Mouse (Mus musculus): Measurements from ENCODE around the gene Xpr1. TPM values are rescaled to one million over a fixed set of nuclear protein-coding genes. Genes with fewer than 3 reads are reported as not detected.

Xpr1 gene
- polyA plus RNA-seq, 1 experiment from 2014 or later: 10.1 TPM

DNA sequence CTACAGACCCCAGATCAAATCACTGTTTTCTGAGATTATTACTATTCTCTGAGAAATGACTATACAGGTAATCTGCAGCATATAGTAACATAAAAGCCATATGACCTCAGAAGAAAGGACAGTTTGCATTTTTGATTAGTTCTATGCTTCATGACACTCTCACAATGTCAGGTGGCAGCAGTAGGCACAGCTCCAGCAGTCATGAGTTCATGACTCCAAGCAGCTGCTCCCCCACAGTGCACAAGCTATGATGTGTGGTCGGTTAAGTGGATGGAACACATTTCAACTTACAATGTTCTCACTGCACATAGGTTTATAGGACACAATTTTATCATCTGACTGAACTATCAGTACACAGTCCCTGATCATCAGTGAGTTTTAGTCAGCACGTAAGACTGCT lies 120.0 kb downstream of the Xpr1 start:
- 80% methylated on average over 2 of the region's 2 CpGs for WGBS (ENCODE audit: insufficient replicate concordance)
- ATAC-seq (replicated peaks; ENCODE audit: insufficient number of reproducible peaks, low FRiP score, low TSS enrichment): no peak
- Histone ChIP-seq H3K27ac (ENCODE audit: low read depth, low read length) (no peak overlapping the region), H3K4me3 (ENCODE audit: low read depth, low read length) (no peak overlapping the region), H3K36me3 (ENCODE audit: control insufficient read depth, insufficient read depth, low read length) (no peaks in the 10 kb centered on the region; the same call in 1 of the 2 replicates), H3K9ac (ENCODE audit: low read depth, low read length) (no peak overlapping the region), H3K27me3 (ENCODE audit: control insufficient read depth, insufficient read depth, low read length) (no peaks in the 10 kb centered on the region), H3K4me2 (no peak overlapping the region), H3K4me1 (ENCODE audit: control insufficient read depth, insufficient read depth, low read length) (no peaks in the 10 kb centered on the region), H3K9me3 (replicated peaks; ENCODE audit: control insufficient read depth, low read length) (no peaks in the 10 kb centered on the region)

DNA sequence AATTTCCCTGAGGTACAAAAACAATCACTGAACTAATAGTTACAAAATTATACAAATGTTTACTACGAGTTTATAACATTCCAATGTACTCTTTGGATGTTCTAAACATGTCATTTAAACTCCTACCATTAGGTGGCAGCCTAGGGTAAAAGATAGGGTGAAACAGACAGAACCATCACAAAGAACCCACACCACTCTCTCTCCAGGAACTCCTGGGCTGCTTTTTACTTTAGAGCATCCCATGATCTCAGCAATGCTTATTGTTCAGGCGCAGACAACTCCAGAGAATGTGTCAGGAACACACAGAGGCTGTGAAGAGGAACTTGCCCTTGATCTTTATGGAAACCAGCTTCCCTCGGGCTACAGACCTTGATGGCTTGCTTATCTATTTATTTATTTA lies 123.8 kb downstream of the Xpr1 start:
- no peak overlapping the region for H3K9ac ChIP-seq (ENCODE audit: low read depth, low read length)
- H3K4me2 ChIP-seq: no peak overlapping the region
- H3K9me3 ChIP-seq (replicated peaks; ENCODE audit: control insufficient read depth, low read length): no peaks in the 10 kb centered on the region
- H3K4me1 ChIP-seq (ENCODE audit: control insufficient read depth, insufficient read depth, low read length): no peaks in the 10 kb centered on the region
- no peaks in the 10 kb centered on the region for H3K36me3 ChIP-seq (ENCODE audit: control insufficient read depth, insufficient read depth, low read length)
- no peak for ATAC-seq (replicated peaks; ENCODE audit: insufficient number of reproducible peaks, low FRiP score, low TSS enrichment)
- no peak overlapping the region for H3K27ac ChIP-seq (ENCODE audit: low read depth, low read length)
- H3K27me3 ChIP-seq (ENCODE audit: control insufficient read depth, insufficient read depth, low read length): no peaks in the 10 kb centered on the region
- no peak overlapping the region for H3K4me3 ChIP-seq (ENCODE audit: low read depth, low read length)
- WGBS (ENCODE audit: insufficient replicate concordance): 18% methylated on average over 3 of the region's 3 CpGs

DNA sequence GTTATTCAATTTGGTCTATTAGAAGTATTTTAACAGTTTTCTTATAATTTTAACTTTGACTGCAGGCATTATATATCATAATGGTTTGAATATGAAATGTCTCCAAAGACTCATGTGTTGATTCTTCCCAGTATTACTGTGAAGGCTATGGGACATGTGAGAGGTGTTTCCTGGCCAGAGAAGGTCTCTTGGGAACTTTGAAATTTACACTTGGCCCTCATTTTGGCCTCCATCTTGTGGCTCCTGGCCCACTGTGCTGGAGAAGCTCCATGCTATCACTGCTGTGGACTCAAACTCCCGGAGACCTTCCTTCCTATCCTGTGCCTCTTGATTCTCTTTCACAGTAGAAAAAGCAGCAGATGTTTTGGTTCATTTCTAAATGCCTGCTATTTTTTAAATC lies 127.8 kb downstream of the Xpr1 start:
- H3K4me2 ChIP-seq: no peak overlapping the region
- whole genome bisulfite sequencing (ENCODE audit: insufficient replicate concordance): 85% methylated on average over 1 of the region's 1 CpGs
- no peaks in the 10 kb centered on the region for H3K4me1 ChIP-seq (ENCODE audit: control insufficient read depth, insufficient read depth, low read length)
- no peak for ATAC-seq (replicated peaks; ENCODE audit: insufficient number of reproducible peaks, low FRiP score, low TSS enrichment)
- no peak overlapping the region for H3K4me3 ChIP-seq (ENCODE audit: low read depth, low read length)
- H3K36me3 ChIP-seq (ENCODE audit: control insufficient read depth, insufficient read depth, low read length): peaks cover 5% of the 10 kb centered on the region; the same call in 1 of the 2 replicates
- no peak overlapping the region for H3K27ac ChIP-seq (ENCODE audit: low read depth, low read length)
- H3K9me3 ChIP-seq (replicated peaks; ENCODE audit: control insufficient read depth, low read length): no peaks in the 10 kb centered on the region
- H3K9ac ChIP-seq (ENCODE audit: low read depth, low read length): no peak overlapping the region
- H3K27me3 ChIP-seq (ENCODE audit: control insufficient read depth, insufficient read depth, low read length): no peaks in the 10 kb centered on the region

DNA sequence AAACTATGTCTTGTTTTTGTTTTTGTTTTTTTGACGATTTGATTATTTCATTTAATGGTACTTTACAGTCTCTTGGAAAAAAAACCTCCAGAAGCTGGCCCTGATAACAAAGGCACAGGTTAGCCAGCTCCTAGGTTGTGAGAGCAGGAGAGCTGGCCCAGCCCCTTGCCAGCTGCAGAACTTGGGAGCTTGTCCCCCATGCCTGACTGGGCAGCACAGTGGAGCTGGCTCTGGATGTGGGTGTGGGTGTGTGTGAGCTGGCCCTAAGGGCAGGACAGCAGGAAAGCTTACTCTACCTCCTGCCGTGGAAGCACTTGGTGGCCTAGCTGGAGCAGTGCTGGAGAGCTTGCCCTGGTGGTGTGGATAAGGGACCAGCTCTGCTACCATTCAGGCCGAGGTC lies 129.2 kb downstream of the Xpr1 start:
- H3K9ac ChIP-seq (ENCODE audit: low read depth, low read length): no peak overlapping the region
- no peaks in the 10 kb centered on the region for H3K9me3 ChIP-seq (replicated peaks; ENCODE audit: control insufficient read depth, low read length)
- no peaks in the 10 kb centered on the region for H3K4me1 ChIP-seq (ENCODE audit: control insufficient read depth, insufficient read depth, low read length)
- ATAC-seq (replicated peaks; ENCODE audit: insufficient number of reproducible peaks, low FRiP score, low TSS enrichment): no peak
- H3K4me3 ChIP-seq (ENCODE audit: low read depth, low read length): no peak overlapping the region
- peaks cover 5% of the 10 kb centered on the region; the same call in 1 of the 2 replicates for H3K36me3 ChIP-seq (ENCODE audit: control insufficient read depth, insufficient read depth, low read length)
- H3K27ac ChIP-seq (ENCODE audit: low read depth, low read length): no peak overlapping the region
- 80% methylated on average over 3 of the region's 3 CpGs for WGBS (ENCODE audit: insufficient replicate concordance)
- no peaks in the 10 kb centered on the region for H3K27me3 ChIP-seq (ENCODE audit: control insufficient read depth, insufficient read depth, low read length)
- no peak overlapping the region for H3K4me2 ChIP-seq

DNA sequence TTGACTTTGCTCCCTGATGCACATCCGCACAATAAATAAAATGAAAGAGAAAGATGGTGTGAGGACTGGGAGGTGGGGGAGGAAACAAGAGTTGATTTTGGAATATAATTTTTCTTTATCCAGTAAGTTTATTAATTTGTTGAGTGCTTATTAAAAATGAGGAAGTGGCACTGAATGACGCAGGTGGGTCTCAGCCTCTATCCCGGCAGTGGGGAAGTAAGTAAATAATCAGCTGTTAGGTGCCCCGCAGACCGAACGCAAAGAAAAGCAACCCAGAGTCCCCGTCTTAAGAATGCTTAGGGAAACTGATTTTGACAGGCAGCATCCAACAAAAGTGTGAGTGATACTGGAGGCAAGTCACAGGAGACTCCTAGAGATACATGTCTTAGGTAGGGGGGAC lies 133.4 kb downstream of the Xpr1 start:
- 88% methylated on average over 7 of the region's 7 CpGs for WGBS (ENCODE audit: insufficient replicate concordance)
- no peaks in the 10 kb centered on the region for H3K9me3 ChIP-seq (replicated peaks; ENCODE audit: control insufficient read depth, low read length)

DNA sequence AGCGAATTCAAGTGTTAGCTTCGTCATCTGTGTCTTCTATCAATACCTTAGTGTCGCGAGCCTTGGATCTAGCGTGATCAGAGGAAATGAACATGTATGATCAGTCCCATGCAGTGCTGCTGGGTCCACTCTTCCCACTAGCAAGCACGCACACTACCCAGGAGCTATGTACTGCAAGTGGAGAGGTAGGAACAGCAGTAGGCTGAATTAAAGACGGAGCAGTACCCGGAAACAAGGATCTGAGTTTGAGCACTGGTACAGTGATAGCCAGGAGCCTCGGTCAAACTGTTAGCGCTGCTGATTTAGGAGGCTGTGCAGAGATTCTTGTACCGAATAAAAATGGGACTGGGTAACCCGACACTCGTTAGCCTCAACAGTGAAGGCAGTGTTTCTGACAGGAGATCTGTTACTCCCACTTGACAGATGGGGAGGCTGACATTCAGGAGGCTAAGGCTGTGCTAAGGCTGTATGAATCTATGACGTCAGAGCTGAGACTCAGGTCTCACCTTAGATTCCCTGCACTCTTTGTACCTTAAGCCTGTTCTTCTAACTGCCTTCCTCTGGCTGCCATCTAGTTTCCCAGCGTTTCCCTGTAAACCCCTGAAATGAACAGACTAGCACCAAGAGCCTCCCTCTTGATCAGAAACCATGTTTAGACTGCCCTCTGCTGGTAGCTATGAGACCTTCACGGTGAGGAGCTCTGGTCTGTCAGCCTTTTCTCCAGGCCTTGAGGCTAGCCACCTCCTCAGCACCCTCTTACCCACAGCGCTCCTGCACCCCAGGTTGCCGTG lies 136.0 kb downstream of the Xpr1 start:
- H3K27me3 ChIP-seq (ENCODE audit: control insufficient read depth, insufficient read depth, low read length): no peaks in the 10 kb centered on the region
- ATAC-seq (replicated peaks; ENCODE audit: insufficient number of reproducible peaks, low FRiP score, low TSS enrichment): peak; percentile 31; the same call in 1 of the 2 replicates
- H3K4me2 ChIP-seq: no peak overlapping the region
- 52% methylated on average over 18 of the region's 18 CpGs for WGBS (ENCODE audit: insufficient replicate concordance)
- H3K4me1 ChIP-seq (ENCODE audit: control insufficient read depth, insufficient read depth, low read length): 0 out of 2 replicates have a peak, but pooled peaks cover 4% of the 10 kb centered on the region
- no peak overlapping the region for H3K4me3 ChIP-seq (ENCODE audit: low read depth, low read length)
- H3K27ac ChIP-seq (ENCODE audit: low read depth, low read length): no peak overlapping the region
- H3K9ac ChIP-seq (ENCODE audit: low read depth, low read length): no peak overlapping the region
- no peaks in the 10 kb centered on the region for H3K9me3 ChIP-seq (replicated peaks; ENCODE audit: control insufficient read depth, low read length)
- no peaks in the 10 kb centered on the region for H3K36me3 ChIP-seq (ENCODE audit: control insufficient read depth, insufficient read depth, low read length)

More for the DNA sequence above, 133.4 kb downstream of the Xpr1 start:
- no peak overlapping the region for H3K4me2 ChIP-seq
- no peak overlapping the region for H3K4me3 ChIP-seq (ENCODE audit: low read depth, low read length)
- no peaks in the 10 kb centered on the region for H3K27me3 ChIP-seq (ENCODE audit: control insufficient read depth, insufficient read depth, low read length)
- ATAC-seq (replicated peaks; ENCODE audit: insufficient number of reproducible peaks, low FRiP score, low TSS enrichment): no peak
- H3K27ac ChIP-seq (ENCODE audit: low read depth, low read length): no peak overlapping the region
- peaks cover 5% of the 10 kb centered on the region; the same call in 1 of the 2 replicates for H3K36me3 ChIP-seq (ENCODE audit: control insufficient read depth, insufficient read depth, low read length)
- no peaks in the 10 kb centered on the region for H3K4me1 ChIP-seq (ENCODE audit: control insufficient read depth, insufficient read depth, low read length)
- H3K9ac ChIP-seq (ENCODE audit: low read depth, low read length): no peak overlapping the region

DNA sequence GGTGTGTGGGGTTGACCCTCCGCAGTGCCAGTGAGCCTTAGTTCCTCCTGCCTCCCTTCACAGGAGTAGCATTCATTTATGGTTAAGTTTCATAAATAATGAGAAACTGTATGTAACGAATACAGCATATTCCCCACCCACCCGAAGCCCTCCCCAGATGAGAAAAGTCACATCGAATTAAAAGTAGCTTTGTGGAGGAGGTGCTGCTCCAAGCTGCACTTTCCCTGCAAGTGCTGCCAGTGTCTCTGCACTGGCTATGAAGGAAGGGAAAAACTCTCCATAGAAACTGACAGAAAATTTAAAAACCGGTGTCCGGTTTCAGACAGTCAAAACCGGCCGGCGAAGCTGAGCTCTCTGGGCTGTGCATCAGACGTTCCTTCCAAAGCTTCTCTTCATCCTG lies 136.9 kb downstream of the Xpr1 start:
- Histone ChIP-seq H3K9ac (ENCODE audit: low read depth, low read length) (no peak overlapping the region), H3K4me2 (no peak overlapping the region), H3K36me3 (ENCODE audit: control insufficient read depth, insufficient read depth, low read length) (no peaks in the 10 kb centered on the region), H3K4me3 (ENCODE audit: low read depth, low read length) (no peak overlapping the region), H3K27me3 (ENCODE audit: control insufficient read depth, insufficient read depth, low read length) (no peaks in the 10 kb centered on the region), H3K4me1 (ENCODE audit: control insufficient read depth, insufficient read depth, low read length) (0 out of 2 replicates have a peak, but pooled peaks cover 4% of the 10 kb centered on the region), H3K9me3 (replicated peaks; ENCODE audit: control insufficient read depth, low read length) (no peaks in the 10 kb centered on the region), H3K27ac (ENCODE audit: low read depth, low read length) (no peak overlapping the region)
- WGBS (ENCODE audit: insufficient replicate concordance): 72% methylated on average over 10 of the region's 10 CpGs
- ATAC-seq (replicated peaks; ENCODE audit: insufficient number of reproducible peaks, low FRiP score, low TSS enrichment): no peak

DNA sequence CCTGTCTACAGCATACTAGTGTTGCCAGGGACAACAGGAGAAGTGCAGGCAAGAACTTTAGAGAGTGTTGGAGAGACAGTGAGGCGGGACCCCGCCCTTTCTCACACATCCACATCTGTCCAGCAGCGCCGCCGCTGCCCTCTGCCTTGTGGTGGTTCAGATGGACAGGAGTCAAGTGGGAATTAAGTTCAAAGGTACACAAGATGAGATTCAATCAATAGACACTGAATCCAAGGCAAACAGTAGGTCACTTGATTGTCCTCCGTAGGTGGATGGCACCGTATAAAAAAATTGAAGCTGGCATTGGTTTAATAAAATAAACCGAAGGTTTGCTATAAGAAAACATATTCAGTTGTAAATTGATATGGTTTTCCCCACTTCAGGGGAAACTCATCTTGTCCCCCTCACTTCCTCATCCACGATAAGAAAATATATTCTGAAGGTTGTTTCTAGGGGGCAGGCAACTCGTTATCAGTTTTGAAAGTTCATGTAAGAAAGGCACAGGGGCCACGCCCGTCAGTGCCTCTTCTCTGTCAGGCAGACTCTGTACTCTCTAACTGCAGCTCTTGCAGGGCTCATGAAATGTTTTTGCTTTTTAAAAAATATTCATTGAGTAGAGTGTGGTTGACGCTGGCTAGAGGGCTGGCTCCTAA lies 140.7 kb downstream of the Xpr1 start:
- Histone ChIP-seq H3K27ac (ENCODE audit: low read depth, low read length) (no peak overlapping the region), H3K9ac (ENCODE audit: low read depth, low read length) (no peak overlapping the region), H3K27me3 (ENCODE audit: control insufficient read depth, insufficient read depth, low read length) (no peaks in the 10 kb centered on the region), H3K4me2 (no peak overlapping the region), H3K4me3 (ENCODE audit: low read depth, low read length) (no peak overlapping the region), H3K4me1 (ENCODE audit: control insufficient read depth, insufficient read depth, low read length) (0 out of 2 replicates have a peak, but pooled peaks cover 4% of the 10 kb centered on the region), H3K36me3 (ENCODE audit: control insufficient read depth, insufficient read depth, low read length) (no peaks in the 10 kb centered on the region), H3K9me3 (replicated peaks; ENCODE audit: control insufficient read depth, low read length) (no peaks in the 10 kb centered on the region)
- WGBS (ENCODE audit: insufficient replicate concordance): 71% methylated on average over 13 of the region's 13 CpGs
- no peak for ATAC-seq (replicated peaks; ENCODE audit: insufficient number of reproducible peaks, low FRiP score, low TSS enrichment)

Measured in heart, embryonic 11.5 days (tissue).